Mouse (Mus musculus) layer of hippocampus, adult 2 months (tissue): Measurements from ENCODE around the gene Rab35. TPM values are rescaled to one million over a fixed set of nuclear protein-coding genes. Genes with fewer than 3 reads are reported as not detected.
A peak's percentile ranks its signal among the peaks of the same experiment; 100 is the strongest.

Experiments
- DNase-seq, 2 experiments: peaks; one replicate each; pipeline ENCODE4 v3.0.0; 2022; ENCODE audit warnings: low spot score in 2 of 2
- H3K27ac ChIP-seq: fragments of 200-600 bp; 2 replicates; pipeline ENCODE4 v1.8.1; 2022
- H3K4me3 ChIP-seq: fragments of 200-600 bp; 2 replicates; pipeline ENCODE4 v1.8.1; 2022; ENCODE audit warnings: mild to moderate bottlenecking
- CTCF ChIP-seq: fragments of 200-600 bp; conservative IDR thresholded peaks from 2 replicates; pipeline ENCODE4 v1.8.1; 2022; ENCODE audit warnings: antibody characterized with exemption, mild to moderate bottlenecking, moderate library complexity
- microRNA-seq, 2 experiments: library from miRNA; unstranded; fragments of <30 nt; microRNA quantifications; one replicate each; pipeline ENCODE4 v1.2.0; 2021
- total RNA-seq, 2 experiments: library from RNA; stranded (reverse); gene quantifications; 2 replicates each; pipeline ENCODE4 v1.2.3; 2021

Gene Rab35
- total RNA-seq, 2 experiments from 2014 or later, result 85.6 to 98.6 TPM

- H3K27ac ChIP-seq, result no peak overlapping the region
- H3K4me3 ChIP-seq, result no peak overlapping the region
- TF ChIP-seq CTCF, result no peak
- no peak for DNase-seq
These were observed 53.4 kb downstream of the Rab35 start for GRCm38 (mm10) chr5:115685126-115685525.

GRCm38 (mm10) chr5:115686716-115687115 is 55.0 kb downstream of the Rab35 start:
- Histone ChIP-seq H3K27ac (no peak overlapping the region), H3K4me3 (no peak overlapping the region)
- DNase-seq, result no peak
- TF ChIP-seq CTCF, result no peak

DNA sequence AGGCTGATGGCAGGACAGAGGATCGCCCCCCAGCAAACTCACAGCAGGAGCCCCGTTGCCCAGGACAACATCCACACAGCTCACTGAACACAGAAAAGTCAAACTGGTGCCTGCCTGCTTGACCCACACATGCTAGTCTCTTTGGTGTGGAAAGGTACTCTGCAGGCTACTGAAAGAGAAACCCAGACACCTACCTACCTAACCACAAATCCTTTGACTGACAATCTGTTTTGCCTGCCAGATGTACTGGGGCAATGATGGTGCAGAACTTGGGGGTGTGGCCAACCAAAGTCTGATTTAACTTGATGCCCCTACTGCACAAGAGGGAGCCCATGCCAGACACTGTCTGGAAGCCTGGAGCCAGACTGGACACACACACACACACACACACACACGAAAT is 61.6 kb downstream of the Rab35 start:
- Histone ChIP-seq H3K4me3 (no peak overlapping the region), H3K27ac (no peak overlapping the region)
- TF ChIP-seq CTCF, result no peak
- no peak for DNase-seq

DNA sequence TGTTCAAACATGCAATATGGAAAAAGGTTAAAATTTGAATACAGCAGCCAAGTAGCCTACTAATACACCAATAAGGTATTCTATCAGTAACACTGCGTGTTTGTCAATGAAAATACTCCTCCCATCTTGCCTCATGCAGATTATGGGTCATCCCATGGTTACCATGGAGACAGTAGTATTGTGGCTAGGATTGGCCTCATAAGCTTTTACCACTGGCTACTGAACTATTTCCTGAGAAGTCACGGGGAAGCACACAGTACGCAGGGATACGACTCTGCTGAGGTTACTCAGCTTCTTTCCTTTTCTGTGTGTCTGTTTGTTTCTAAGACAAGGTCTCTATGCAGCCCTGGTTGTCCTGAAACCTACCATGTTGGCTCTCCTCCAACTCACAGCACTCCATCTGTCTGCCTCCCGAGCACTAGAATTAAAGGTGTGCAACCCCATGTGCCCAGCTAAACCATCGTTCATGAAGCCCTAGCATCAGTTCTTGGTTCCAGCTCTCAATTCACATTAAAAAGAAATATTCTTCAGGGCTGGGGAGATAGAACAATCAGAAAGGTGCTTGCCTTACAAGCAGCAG is 63.6 kb downstream of the Rab35 start:
- TF ChIP-seq CTCF, result no peak
- Histone ChIP-seq H3K27ac (peak overlapping the region; percentile 59), H3K4me3 (no peak overlapping the region)
- DNase-seq, result no peak

- no peak for TF ChIP-seq CTCF
These were observed 65.1 kb downstream of the Rab35 start for GRCm38 (mm10) chr5:115696811-115697210.

More at GRCm38 (mm10) chr5:115696811-115697210, 65.1 kb downstream of the Rab35 start:
- no peak overlapping the region for H3K27ac ChIP-seq
- no peak for DNase-seq
- H3K4me3 ChIP-seq, result no peak overlapping the region

Small RNA genes lying within 50 kb of the gene (microRNA-seq; reads per million reads assigned to microRNA genes)
- 0.18 to 0.32 reads per million in 2 experiments for gene Mir7030

Other genes with a start within 250 kb of the Rab35 start
- 10 to 100 TPM; 48.6 to 52.4 TPM for gene Msi1, start 202.3 kb upstream of the Rab35 start, total RNA-seq
- gene Pla2g1b, start 165.6 kb upstream of the Rab35 start, total RNA-seq, result not detected
- 10 to 100 TPM; 37.8 to 56.5 TPM for gene Sirt4, start 147.2 kb upstream of the Rab35 start, total RNA-seq
- gene Pxn, start 125.2 kb upstream of the Rab35 start, total RNA-seq, result 10 to 100 TPM; 40.8 to 47.3 TPM
- gene Rplp0, start 72.4 kb upstream of the Rab35 start, total RNA-seq, result 100 to 1,000 TPM; 225 to 234 TPM
- gene Gcn1l1, start 66.7 kb upstream of the Rab35 start, total RNA-seq, result 10 to 100 TPM; 74.5 to 76.7 TPM
- 100 to 1,000 TPM; 123 to 125 TPM for gene Bicdl1, start 99.7 kb downstream of the Rab35 start, total RNA-seq
- gene Cit, start 213.4 kb downstream of the Rab35 start, total RNA-seq, result 10 to 100 TPM; 57.2 to 60.5 TPM